Mouse (Mus musculus) yolk sac, embryonic 10.5 days (tissue): ENCODE results near the gene Adssl1.

Experiments used
- DNase-seq: peaks from one replicate; pipeline ENCODE4 v3.0.0-alpha.2; 2017; ENCODE audit warnings: low spot score

Gene Adssl1

GRCm38 (mm10) chr12:112677943-112678554 is 58.2 kb downstream of the Adssl1 start:
- no peak for DNase-seq

GRCm38 (mm10) chr12:112678555-112679026 is 58.7 kb downstream of the Adssl1 start, which contains the start of gene Zbtb42:
Zbtb42 (plus strand) TSS chr12:112678828.
- DNase-seq, result peak; percentile 71

- peak; percentile 63 for DNase-seq
These were observed 59.5 kb downstream of the Adssl1 start for GRCm38 (mm10) chr12:112679027-112679996.

- no peak for DNase-seq
These were observed 63.5 kb downstream of the Adssl1 start for GRCm38 (mm10) chr12:112683351-112683750.

- no peak for DNase-seq
These were observed 68.6 kb downstream of the Adssl1 start for GRCm38 (mm10) chr12:112688458-112688857.
